Mouse (Mus musculus) lung, embryonic 16.5 days (tissue): Measurements from ENCODE around the gene Rnf217. TPM values are rescaled to one million over a fixed set of nuclear protein-coding genes. Genes with fewer than 3 reads are reported as not detected.

Source experiments
- ATAC-seq: fragments of 200-750 bp; cut with Nextera tagmentation; 2 replicates; pipeline ENCODE4 v1.8.0; 2017; ENCODE audit warnings: low read depth, mild to moderate bottlenecking, moderate library complexity
- H3K27ac ChIP-seq: fragments of 300-500 bp; sonication (generic); 2 replicates; pipeline ENCODE4 v1.5.1; 2014; ENCODE audit warnings: mild to moderate bottlenecking, control low read depth, low read length
- H3K27me3 ChIP-seq: fragments of 300-500 bp; sonication (generic); 2 replicates; pipeline ENCODE4 v1.6.1; 2014; ENCODE audit warnings: low read depth, low read length, mixed read lengths; ENCODE audit not compliant: control insufficient read depth, insufficient read depth
- H3K36me3 ChIP-seq: fragments of 300-500 bp; sonication (generic); 2 replicates; pipeline ENCODE4 v1.6.1; 2014; ENCODE audit warnings: low read length; ENCODE audit not compliant: control insufficient read depth, insufficient read depth
- H3K4me1 ChIP-seq: fragments of 300-500 bp; sonication (generic); replicated peaks from 2 replicates; pipeline ENCODE4 v1.6.1; 2014; ENCODE audit warnings: low read length, mixed read lengths; ENCODE audit not compliant: control insufficient read depth, insufficient read depth
- H3K4me2 ChIP-seq: fragments of 300-500 bp; sonication (generic); 2 replicates; pipeline ENCODE4 v1.6.1; 2014; ENCODE audit warnings: low read depth, low read length, control low read depth
- H3K4me3 ChIP-seq: fragments of 300-500 bp; sonication (generic); 2 replicates; pipeline ENCODE4 v1.5.1; 2014; ENCODE audit warnings: mild to moderate bottlenecking, low read length, control low read depth
- H3K9ac ChIP-seq: fragments of 300-500 bp; sonication (generic); 2 replicates; pipeline ENCODE4 v1.6.1; 2014; ENCODE audit warnings: low read length, control low read depth
- H3K9me3 ChIP-seq: fragments of 300-500 bp; sonication (generic); 2 replicates; pipeline ENCODE4 v1.6.1; 2016; ENCODE audit warnings: low read length; ENCODE audit not compliant: control insufficient read depth
- WGBS: fragments of 180-500 bp; shearing (Covaris S2); extraction: QIAGEN DNeasy Blood & Tissue Kit; methylation state at CpG from one replicate; pipeline ENCODE4 v1.1.7; 2014; 5-methylcytosine and 5-hydroxymethylcytosine counted together
- polyA plus RNA-seq: library from polyadenylated mRNA; unstranded; fragments of >200 nt; fragmentation: Nextera tagmentation; extraction: Ambion mirVana; gene quantifications from 2 replicates; pipeline ENCODE4 v1.2.1, GENCODE M21; 2015

The Rnf217 gene
- polyA plus RNA-seq, 1 experiment from 2014 or later: 1.2 TPM

- Histone ChIP-seq H3K4me3 (no peak overlapping the region), H3K27me3 (no peaks in the 10 kb centered on the region), H3K9ac (no peak overlapping the region), H3K4me2 (no peak overlapping the region), H3K27ac (no peak overlapping the region), H3K36me3 (no peaks in the 10 kb centered on the region), H3K9me3 (no peaks in the 10 kb centered on the region), H3K4me1 (no peaks in the 10 kb centered on the region)
- WGBS: 93% methylated on average over 3 of the region's 3 CpGs
- ATAC-seq: no peak
Observed at GRCm38 (mm10) chr10:31525705-31526104, 83.3 kb downstream of the Rnf217 start.

- no peak for ATAC-seq
- H3K9ac ChIP-seq: no peak overlapping the region
- H3K9me3 ChIP-seq: no peaks in the 10 kb centered on the region
- H3K36me3 ChIP-seq: 0 out of 2 replicates have a peak, but pooled peaks cover 2% of the 10 kb centered on the region
- no peak overlapping the region for H3K4me2 ChIP-seq
- H3K27ac ChIP-seq: no peak overlapping the region
- H3K4me1 ChIP-seq: no peaks in the 10 kb centered on the region
- whole genome bisulfite sequencing: 61% methylated on average over 1 of the region's 1 CpGs
- no peak overlapping the region for H3K4me3 ChIP-seq
- no peaks in the 10 kb centered on the region for H3K27me3 ChIP-seq
Observed at GRCm38 (mm10) chr10:31519420-31519819, 89.6 kb downstream of the Rnf217 start.

- no peak for ATAC-seq
- WGBS: 91% methylated on average over 4 of the region's 4 CpGs
Observed at GRCm38 (mm10) chr10:31518210-31518609, 90.8 kb downstream of the Rnf217 start.

GRCm38 (mm10) chr10:31517192-31517591, 91.8 kb downstream of the Rnf217 start:
- WGBS: 56% methylated on average over 4 of the region's 4 CpGs
- Histone ChIP-seq H3K27ac (no peak overlapping the region), H3K4me1 (no peaks in the 10 kb centered on the region), H3K9me3 (no peaks in the 10 kb centered on the region), H3K36me3 (0 out of 2 replicates have a peak, but pooled peaks cover 2% of the 10 kb centered on the region), H3K9ac (no peak overlapping the region), H3K4me3 (no peak overlapping the region), H3K4me2 (no peak overlapping the region), H3K27me3 (no peaks in the 10 kb centered on the region)
- no peak for ATAC-seq

More at GRCm38 (mm10) chr10:31518210-31518609, 90.8 kb downstream of the Rnf217 start:
- Histone ChIP-seq H3K9ac (no peak overlapping the region), H3K9me3 (no peaks in the 10 kb centered on the region), H3K4me2 (no peak overlapping the region), H3K27ac (no peak overlapping the region), H3K36me3 (0 out of 2 replicates have a peak, but pooled peaks cover 2% of the 10 kb centered on the region), H3K4me3 (no peak overlapping the region), H3K27me3 (no peaks in the 10 kb centered on the region), H3K4me1 (no peaks in the 10 kb centered on the region)

- Histone ChIP-seq H3K9me3 (no peaks in the 10 kb centered on the region), H3K36me3 (0 out of 2 replicates have a peak, but pooled peaks cover 2% of the 10 kb centered on the region), H3K4me2 (no peak overlapping the region), H3K4me1 (no peaks in the 10 kb centered on the region), H3K27me3 (no peaks in the 10 kb centered on the region), H3K4me3 (no peak overlapping the region), H3K9ac (no peak overlapping the region), H3K27ac (no peak overlapping the region)
- no peak for ATAC-seq
- 97% methylated on average over 1 of the region's 1 CpGs for WGBS
Observed at GRCm38 (mm10) chr10:31515897-31516296, 93.1 kb downstream of the Rnf217 start.

- 60% methylated on average over 3 of the region's 3 CpGs for WGBS
- H3K9ac ChIP-seq: no peak overlapping the region
- ATAC-seq: no peak
Observed at GRCm38 (mm10) chr10:31504134-31504551, 104.8 kb downstream of the Rnf217 start.

GRCm38 (mm10) chr10:31503542-31504133, 105.3 kb downstream of the Rnf217 start:
- H3K27ac ChIP-seq: no peak overlapping the region
- no peaks in the 10 kb centered on the region for H3K9me3 ChIP-seq
- peaks cover 2% of the 10 kb centered on the region; the same call in 1 of the 2 replicates for H3K36me3 ChIP-seq
- H3K4me1 ChIP-seq: no peaks in the 10 kb centered on the region
- ATAC-seq: no peak
- 89% methylated on average over 8 of the region's 8 CpGs for WGBS
- H3K4me3 ChIP-seq: no peak overlapping the region
- no peak overlapping the region for H3K4me2 ChIP-seq
- H3K27me3 ChIP-seq: no peaks in the 10 kb centered on the region
- H3K9ac ChIP-seq: no peak overlapping the region

More at GRCm38 (mm10) chr10:31504134-31504551, 104.8 kb downstream of the Rnf217 start:
- H3K36me3 ChIP-seq: peaks cover 2% of the 10 kb centered on the region; the same call in 1 of the 2 replicates
- no peaks in the 10 kb centered on the region for H3K27me3 ChIP-seq
- H3K4me3 ChIP-seq: no peak overlapping the region
- no peaks in the 10 kb centered on the region for H3K4me1 ChIP-seq
- no peak overlapping the region for H3K27ac ChIP-seq
- no peak overlapping the region for H3K4me2 ChIP-seq
- H3K9me3 ChIP-seq: no peaks in the 10 kb centered on the region

GRCm38 (mm10) chr10:31501644-31502043, 107.3 kb downstream of the Rnf217 start:
- Histone ChIP-seq H3K36me3 (peaks cover 2% of the 10 kb centered on the region; the same call in 1 of the 2 replicates), H3K9ac (no peak overlapping the region), H3K27ac (no peak overlapping the region), H3K4me2 (no peak overlapping the region), H3K4me1 (no peaks in the 10 kb centered on the region), H3K4me3 (no peak overlapping the region), H3K9me3 (no peaks in the 10 kb centered on the region), H3K27me3 (no peaks in the 10 kb centered on the region)
- 49% methylated on average over 5 of the region's 5 CpGs for WGBS
- peak; percentile 45; the same call in 1 of the 2 replicates for ATAC-seq

- Histone ChIP-seq H3K4me2 (no peak overlapping the region), H3K9ac (no peak overlapping the region), H3K27ac (no peak overlapping the region), H3K36me3 (peaks cover 3% of the 10 kb centered on the region; the same call in 1 of the 2 replicates), H3K27me3 (no peaks in the 10 kb centered on the region), H3K4me3 (no peak overlapping the region), H3K9me3 (no peaks in the 10 kb centered on the region), H3K4me1 (no peaks in the 10 kb centered on the region)
- no peak for ATAC-seq
- 77% methylated on average over 2 of the region's 2 CpGs for WGBS
Observed at GRCm38 (mm10) chr10:31496931-31497330, 112.1 kb downstream of the Rnf217 start.
